Mouse (Mus musculus): ENCODE measurements around the gene Abcb9. TPM values are rescaled to one million over a fixed set of nuclear protein-coding genes. Genes with fewer than 3 reads are reported as not detected.

Gene Abcb9
- polyA plus RNA-seq, 1 experiment, result 1.9 TPM

GRCm38 (mm10) chr5:124082941-124083688 lies 12.5 kb downstream of the Abcb9 start:
- H3K27ac ChIP-seq (ENCODE audit: insufficient read depth, low read depth, low read length), result no peak overlapping the region
- TF ChIP-seq POLR2A (IDR thresholded peaks at IDR 0.05; ENCODE audit: borderline replicate concordance, low read depth, low read length) (no peak), CTCF (IDR thresholded peaks at IDR 0.05; ENCODE audit: low read depth, low read length) (no peak)
- no peak overlapping the region for H3K4me3 ChIP-seq (ENCODE audit: insufficient read depth, low read length)

GRCm38 (mm10) chr5:124082447-124082846 lies 13.2 kb downstream of the Abcb9 start:
- Histone ChIP-seq H3K4me3 (ENCODE audit: insufficient read depth, low read length) (no peak overlapping the region), H3K27ac (ENCODE audit: insufficient read depth, low read depth, low read length) (no peak overlapping the region), H3K4me1 (ENCODE audit: control insufficient read depth, insufficient read depth, low read length) (peaks cover 4% of the 10 kb centered on the region)
- TF ChIP-seq POLR2A (IDR thresholded peaks at IDR 0.05; ENCODE audit: borderline replicate concordance, low read depth, low read length) (no peak), CTCF (IDR thresholded peaks at IDR 0.05; ENCODE audit: low read depth, low read length) (no peak)

More at GRCm38 (mm10) chr5:124082941-124083688, 12.5 kb downstream of the Abcb9 start:
- no peaks in the 10 kb centered on the region for H3K4me1 ChIP-seq (ENCODE audit: control insufficient read depth, insufficient read depth, low read length)

- TF ChIP-seq CTCF (IDR thresholded peaks at IDR 0.05; ENCODE audit: low read depth, low read length), result no peak
- TF ChIP-seq POLR2A (IDR thresholded peaks at IDR 0.05; ENCODE audit: borderline replicate concordance, low read depth, low read length), result no peak
- Histone ChIP-seq H3K4me1 (ENCODE audit: control insufficient read depth, insufficient read depth, low read length) (peaks cover 19% of the 10 kb centered on the region), H3K27ac (ENCODE audit: insufficient read depth, low read depth, low read length) (no peak overlapping the region), H3K4me3 (ENCODE audit: insufficient read depth, low read length) (no peak overlapping the region)
Observed at GRCm38 (mm10) chr5:124079880-124080279, 15.7 kb downstream of the Abcb9 start.

- Histone ChIP-seq H3K4me3 (ENCODE audit: insufficient read depth, low read length) (no peak overlapping the region), H3K4me1 (ENCODE audit: control insufficient read depth, insufficient read depth, low read length) (peaks cover 25% of the 10 kb centered on the region), H3K27ac (ENCODE audit: insufficient read depth, low read depth, low read length) (no peak overlapping the region)
- TF ChIP-seq POLR2A (IDR thresholded peaks at IDR 0.05; ENCODE audit: borderline replicate concordance, low read depth, low read length) (no peak), CTCF (IDR thresholded peaks at IDR 0.05; ENCODE audit: low read depth, low read length) (no peak)
Observed at GRCm38 (mm10) chr5:124078794-124079416, 16.7 kb downstream of the Abcb9 start.

- H3K27ac ChIP-seq (ENCODE audit: insufficient read depth, low read depth, low read length), result no peak overlapping the region
- no peak overlapping the region for H3K4me3 ChIP-seq (ENCODE audit: insufficient read depth, low read length)
- H3K4me1 ChIP-seq (ENCODE audit: control insufficient read depth, insufficient read depth, low read length), result peaks cover 25% of the 10 kb centered on the region
- TF ChIP-seq CTCF (IDR thresholded peaks at IDR 0.05; ENCODE audit: low read depth, low read length), result no peak
- TF ChIP-seq POLR2A (IDR thresholded peaks at IDR 0.05; ENCODE audit: borderline replicate concordance, low read depth, low read length), result no peak
Observed at GRCm38 (mm10) chr5:124077856-124078460, 17.6 kb downstream of the Abcb9 start.

- no peak overlapping the region for H3K27ac ChIP-seq (ENCODE audit: insufficient read depth, low read depth, low read length)
- H3K4me1 ChIP-seq (ENCODE audit: control insufficient read depth, insufficient read depth, low read length), result peaks cover 25% of the 10 kb centered on the region
- no peak overlapping the region for H3K4me3 ChIP-seq (ENCODE audit: insufficient read depth, low read length)
- TF ChIP-seq CTCF (IDR thresholded peaks at IDR 0.05; ENCODE audit: low read depth, low read length) (no peak), POLR2A (IDR thresholded peaks at IDR 0.05; ENCODE audit: borderline replicate concordance, low read depth, low read length) (no peak)
Observed at GRCm38 (mm10) chr5:124077241-124077640, 18.4 kb downstream of the Abcb9 start.

GRCm38 (mm10) chr5:124076559-124076958 lies 19.0 kb downstream of the Abcb9 start:
- H3K4me3 ChIP-seq (ENCODE audit: insufficient read depth, low read length), result no peak overlapping the region
- H3K4me1 ChIP-seq (ENCODE audit: control insufficient read depth, insufficient read depth, low read length), result peaks cover 25% of the 10 kb centered on the region
- H3K27ac ChIP-seq (ENCODE audit: insufficient read depth, low read depth, low read length), result no peak overlapping the region
- TF ChIP-seq CTCF (IDR thresholded peaks at IDR 0.05; ENCODE audit: low read depth, low read length), result no peak
- TF ChIP-seq POLR2A (IDR thresholded peaks at IDR 0.05; ENCODE audit: borderline replicate concordance, low read depth, low read length), result no peak

GRCm38 (mm10) chr5:124075716-124076115 lies 19.9 kb downstream of the Abcb9 start:
- no peak for TF ChIP-seq POLR2A (IDR thresholded peaks at IDR 0.05; ENCODE audit: borderline replicate concordance, low read depth, low read length)
- no peak for TF ChIP-seq CTCF (IDR thresholded peaks at IDR 0.05; ENCODE audit: low read depth, low read length)
- Histone ChIP-seq H3K4me3 (ENCODE audit: insufficient read depth, low read length) (no peak overlapping the region), H3K4me1 (ENCODE audit: control insufficient read depth, insufficient read depth, low read length) (peaks cover 25% of the 10 kb centered on the region), H3K27ac (ENCODE audit: insufficient read depth, low read depth, low read length) (peak overlapping the region; percentile 40; the same call in 1 of the 2 replicates)

GRCm38 (mm10) chr5:124074845-124075307 lies 20.7 kb downstream of the Abcb9 start:
- TF ChIP-seq CTCF (IDR thresholded peaks at IDR 0.05; ENCODE audit: low read depth, low read length) (no peak), POLR2A (IDR thresholded peaks at IDR 0.05; ENCODE audit: borderline replicate concordance, low read depth, low read length) (no peak)
- no peak overlapping the region for H3K4me3 ChIP-seq (ENCODE audit: insufficient read depth, low read length)
- H3K4me1 ChIP-seq (ENCODE audit: control insufficient read depth, insufficient read depth, low read length), result peaks cover 25% of the 10 kb centered on the region
- H3K27ac ChIP-seq (ENCODE audit: insufficient read depth, low read depth, low read length), result peak overlapping the region; percentile 40

- no peak for TF ChIP-seq CTCF (IDR thresholded peaks at IDR 0.05; ENCODE audit: low read depth, low read length)
- TF ChIP-seq POLR2A (IDR thresholded peaks at IDR 0.05; ENCODE audit: borderline replicate concordance, low read depth, low read length), result no peak
- H3K4me3 ChIP-seq (ENCODE audit: insufficient read depth, low read length), result no peak overlapping the region
- peaks cover 25% of the 10 kb centered on the region for H3K4me1 ChIP-seq (ENCODE audit: control insufficient read depth, insufficient read depth, low read length)
- no peak overlapping the region for H3K27ac ChIP-seq (ENCODE audit: insufficient read depth, low read depth, low read length)
Observed at GRCm38 (mm10) chr5:124073682-124074081, 21.9 kb downstream of the Abcb9 start.

All from bone marrow macrophage, adult 2 months (primary cell).